Mouse (Mus musculus) monocyte, adult 59 days (primary cell): ENCODE results near the gene Tardbp. TPM values are rescaled to one million over a fixed set of nuclear protein-coding genes. Genes with fewer than 3 reads are reported as not detected.

Experiments
- total RNA-seq, 2 experiments: library from RNA; stranded (reverse); gene quantifications; one replicate each; pipeline ENCODE4 v1.2.4; 2023

Tardbp gene
- total RNA-seq, result 100 to 1,000 TPM; 176 to 181 TPM

DNA sequence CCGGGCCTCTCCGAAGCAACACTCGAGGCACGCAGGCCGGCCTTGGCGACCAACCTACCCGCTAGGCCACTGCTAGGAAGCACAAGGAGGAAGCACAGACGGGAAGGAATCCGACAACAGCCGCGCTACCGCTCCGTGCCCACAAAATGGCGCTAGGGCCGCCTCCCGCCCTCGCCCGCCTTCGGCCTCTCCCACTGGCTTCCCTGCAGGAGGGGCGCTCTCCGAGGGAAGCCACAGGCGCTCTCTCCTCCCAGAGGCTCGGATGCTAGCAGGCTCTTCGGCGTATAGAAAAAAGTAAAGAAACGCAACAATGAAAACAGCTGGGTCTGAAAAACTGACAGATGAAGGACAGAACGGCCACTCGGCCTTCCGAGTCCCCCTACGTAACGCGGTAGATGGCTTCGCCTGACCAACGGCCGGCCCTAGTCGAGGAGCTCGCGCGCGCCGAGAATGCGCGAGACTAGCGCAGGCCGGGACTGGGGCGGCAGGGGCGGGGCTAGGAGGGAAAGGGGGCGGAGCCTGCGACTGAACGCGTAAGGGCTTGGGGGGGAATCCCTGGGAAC is at the start of gene Tardbp:
TSS of gene Tardbp (minus strand) at position 397 of the 563 bp plus-strand sequence.

DNA sequence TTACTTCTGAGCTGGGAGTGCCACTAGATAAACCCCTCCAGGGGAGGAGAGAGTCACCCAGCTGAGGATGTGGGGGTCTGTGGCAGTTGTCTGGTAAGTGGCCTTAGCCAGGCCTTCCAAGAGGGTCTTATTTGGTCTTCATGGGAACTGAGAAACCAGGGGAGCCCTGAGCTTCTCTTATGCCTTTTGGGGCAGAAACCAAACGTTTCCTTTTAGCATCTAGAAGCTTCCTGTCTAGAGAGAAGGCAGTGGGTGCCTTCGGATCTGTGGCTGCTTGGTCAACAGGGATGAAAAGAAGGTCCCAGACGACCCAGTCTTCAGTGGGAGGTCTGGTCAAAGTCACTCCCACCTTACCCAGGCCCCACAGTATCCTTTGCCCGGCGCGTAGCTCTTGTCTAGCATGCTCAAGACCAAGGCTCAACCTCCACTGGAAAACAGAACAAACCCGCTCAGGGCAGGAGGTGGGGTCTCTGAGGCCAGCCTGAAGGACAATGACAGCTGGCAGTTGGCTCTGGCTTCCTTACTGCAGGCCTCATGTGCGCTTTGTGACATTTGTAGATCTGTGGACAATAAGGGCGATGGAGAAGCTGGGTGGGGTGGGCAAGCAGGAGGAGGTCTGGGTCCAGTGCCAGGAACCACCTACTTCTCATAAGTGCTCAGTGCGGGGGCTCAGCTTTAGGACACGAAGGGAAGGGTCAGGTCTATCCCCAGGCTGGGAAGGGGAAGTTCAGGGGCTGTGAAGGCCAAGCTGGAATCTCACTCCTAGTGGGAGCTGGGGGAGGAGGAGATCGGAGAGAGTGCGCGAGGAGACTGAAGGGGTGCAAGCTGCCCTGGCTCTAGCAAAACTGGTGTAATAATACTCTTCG is 16.7 kb upstream of the Tardbp start, which contains the start of gene Gm572:
TSS of gene Gm572 (plus strand) at position 27 of the 866 bp plus-strand sequence.

DNA sequence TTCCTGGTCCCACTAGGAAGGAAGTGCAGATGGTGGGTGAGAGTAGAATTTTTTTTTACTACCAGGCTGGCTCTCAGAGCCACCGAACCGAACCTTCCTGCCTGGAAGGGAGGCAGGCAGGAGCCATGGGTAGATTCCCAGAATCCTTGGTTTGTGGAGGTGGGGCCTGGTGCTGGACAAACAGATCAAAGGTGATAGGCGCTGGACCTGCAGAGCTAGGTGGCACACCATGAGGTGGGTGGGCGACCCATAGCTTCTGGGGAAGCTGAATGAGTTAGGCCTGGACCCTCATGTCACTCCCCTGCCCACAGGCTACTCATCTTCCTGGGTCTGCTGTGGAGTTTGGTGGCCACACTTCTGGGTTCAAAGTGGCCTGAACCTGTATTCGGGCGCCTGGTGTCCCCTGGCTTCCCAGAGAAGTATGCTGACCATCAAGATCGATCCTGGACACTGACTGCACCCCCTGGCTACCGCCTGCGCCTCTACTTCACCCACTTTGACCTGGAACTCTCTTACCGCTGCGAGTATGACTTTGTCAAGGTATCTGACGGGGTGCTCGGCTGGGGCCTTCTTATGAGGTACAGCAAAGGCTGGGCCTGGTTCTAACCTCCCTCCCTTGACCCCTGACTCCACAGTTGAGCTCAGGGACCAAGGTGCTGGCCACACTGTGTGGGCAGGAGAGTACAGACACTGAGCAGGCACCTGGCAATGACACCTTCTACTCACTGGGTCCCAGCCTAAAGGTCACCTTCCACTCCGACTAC is 24.3 kb downstream of the Tardbp start, which contains the start of gene Masp2:
TSS of gene Masp2 (plus strand) at position 198 of the 764 bp plus-strand sequence.

DNA sequence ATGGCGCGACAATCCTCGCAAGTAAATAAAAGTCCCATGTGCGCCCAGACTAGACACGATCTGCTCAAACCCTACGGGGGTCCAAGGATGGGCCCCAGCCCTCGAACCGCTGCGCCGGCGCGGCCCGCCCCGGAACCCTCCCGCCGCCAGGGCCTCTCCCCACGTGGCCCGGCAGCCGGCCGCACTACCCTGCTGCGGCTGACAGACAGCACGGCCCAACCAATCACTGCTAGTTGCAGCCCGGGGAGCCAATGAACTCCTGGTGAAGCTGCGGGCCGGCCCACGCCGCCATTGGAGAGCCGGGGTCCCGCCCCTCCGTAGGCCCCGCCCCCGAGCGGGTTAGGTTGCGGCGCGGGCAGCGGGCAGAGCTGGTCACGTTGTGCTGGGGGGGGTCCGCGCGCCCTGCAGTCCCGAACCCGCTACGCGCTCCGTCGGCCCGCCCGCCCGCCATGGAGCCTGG is 35.6 kb downstream of the Tardbp start, which contains the start of gene Srm:
TSS of gene Srm (plus strand) at position 333 of the 460 bp plus-strand sequence.

Other genes with a start within 250 kb of the Tardbp start
- 1 to 10 TPM; 5.0 to 5.1 TPM for gene Ubiad1, start 182.2 kb downstream of the Tardbp start, total RNA-seq
- gene Mtor, start 178.4 kb downstream of the Tardbp start, total RNA-seq, result 10 to 100 TPM; 38.6 to 40.5 TPM
- 1 to 10 TPM in 1 of 2 experiments, under 1 TPM in 1; 0.89 to 1.4 TPM for gene Angptl7, start 126.6 kb downstream of the Tardbp start, total RNA-seq
- 10 to 100 TPM; 50.9 to 54.1 TPM for gene Exosc10, start 68.6 kb downstream of the Tardbp start, total RNA-seq
- 10 to 100 TPM; 17.8 to 20.9 TPM for gene Srm, start 35.5 kb downstream of the Tardbp start, total RNA-seq
- not detected for gene Masp2, start 24.5 kb downstream of the Tardbp start, total RNA-seq
- gene Gm572, start 16.3 kb upstream of the Tardbp start, total RNA-seq, result not detected
- 1 to 10 TPM; 5.1 to 6.0 TPM for gene Casz1, start 177.4 kb upstream of the Tardbp start, total RNA-seq